Mouse (Mus musculus): ENCODE data around the gene AU040320.

DNA sequence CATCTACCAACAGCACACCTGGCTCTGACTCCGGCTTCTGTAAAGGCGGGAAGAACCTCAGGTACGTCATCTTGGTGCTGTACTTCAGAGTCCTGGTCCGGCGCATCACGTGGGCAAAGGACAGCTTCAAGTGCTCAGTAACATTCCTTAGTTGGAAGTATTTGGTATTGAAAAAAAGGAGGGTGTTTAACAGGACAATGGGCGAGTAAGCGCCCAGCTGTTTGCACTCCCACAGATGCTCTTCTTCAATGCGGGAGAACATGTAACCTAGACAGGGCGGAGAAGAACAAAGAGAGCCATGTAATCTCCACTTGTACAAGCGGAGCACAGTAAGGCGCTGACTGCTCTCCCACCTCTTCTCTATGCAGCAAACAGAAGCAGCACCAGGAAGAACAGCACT is 115.4 kb downstream of the AU040320 start:
- no peak for TF ChIP-seq CTCF (IDR thresholded peaks at IDR 0.05; ENCODE audit: control insufficient read depth, insufficient read depth, low read length)
- TF ChIP-seq POLR2A (IDR thresholded peaks at IDR 0.05; ENCODE audit: borderline replicate concordance, control insufficient read depth, low read depth, low read length) = no peak
